Mouse (Mus musculus): ENCODE results near the gene Snai1.

Gene Snai1

DNA sequence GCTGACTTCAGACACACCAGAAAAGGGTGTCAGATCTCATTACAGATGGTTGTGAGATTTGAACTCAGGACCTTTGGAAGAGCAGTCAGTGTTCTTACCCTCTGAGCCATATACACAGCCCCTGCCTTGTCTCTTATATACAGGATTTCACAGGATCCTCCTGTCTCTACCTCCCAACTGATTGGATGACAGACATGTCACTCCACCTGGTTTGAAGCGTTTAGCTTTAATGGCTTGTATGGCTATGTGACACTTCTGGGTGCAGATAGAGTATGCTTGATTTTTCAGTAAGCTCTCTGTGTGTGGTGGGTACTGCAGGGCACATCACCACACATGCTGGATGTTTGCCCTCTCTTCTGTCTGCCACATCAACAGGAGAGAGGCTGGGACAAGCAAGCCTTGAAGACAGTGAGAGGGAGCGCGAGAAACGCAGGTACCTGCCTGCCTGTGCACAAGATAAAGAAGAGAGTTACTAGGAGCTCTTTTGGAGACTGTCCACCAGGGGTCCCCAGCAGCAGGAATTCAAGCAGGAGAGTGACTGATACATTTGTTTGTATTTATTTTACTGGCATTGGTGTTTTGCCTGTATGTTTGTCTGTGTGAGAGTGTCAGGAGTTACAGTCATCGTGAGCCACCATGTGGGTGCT is 18.3 kb upstream of the Snai1 start:
- in situ Hi-C loops (cut with MseI, MboI), result no loop called here

DNA sequence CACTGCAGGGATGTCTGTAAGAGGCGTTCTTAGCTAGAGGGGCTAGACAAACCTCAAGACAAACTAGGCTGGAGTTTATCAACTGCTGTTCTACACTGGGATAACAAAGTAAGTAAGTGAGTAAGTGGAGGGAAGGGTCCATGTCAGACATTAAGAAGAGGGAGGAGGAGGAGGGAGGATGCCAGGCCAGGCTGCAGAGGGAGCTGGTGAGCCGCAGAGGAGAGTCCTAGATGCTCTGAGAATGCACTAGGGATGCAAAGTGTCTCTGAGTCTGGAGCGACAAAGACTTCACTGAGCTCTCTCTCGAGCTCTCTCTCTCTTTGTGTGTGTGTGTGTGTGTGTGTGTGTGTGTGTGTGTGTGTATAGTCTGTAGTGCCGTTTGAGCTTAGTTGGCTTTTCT is 9.7 kb upstream of the Snai1 start:
- in situ Hi-C loops (cut with MseI, MboI), result no loop called here

DNA sequence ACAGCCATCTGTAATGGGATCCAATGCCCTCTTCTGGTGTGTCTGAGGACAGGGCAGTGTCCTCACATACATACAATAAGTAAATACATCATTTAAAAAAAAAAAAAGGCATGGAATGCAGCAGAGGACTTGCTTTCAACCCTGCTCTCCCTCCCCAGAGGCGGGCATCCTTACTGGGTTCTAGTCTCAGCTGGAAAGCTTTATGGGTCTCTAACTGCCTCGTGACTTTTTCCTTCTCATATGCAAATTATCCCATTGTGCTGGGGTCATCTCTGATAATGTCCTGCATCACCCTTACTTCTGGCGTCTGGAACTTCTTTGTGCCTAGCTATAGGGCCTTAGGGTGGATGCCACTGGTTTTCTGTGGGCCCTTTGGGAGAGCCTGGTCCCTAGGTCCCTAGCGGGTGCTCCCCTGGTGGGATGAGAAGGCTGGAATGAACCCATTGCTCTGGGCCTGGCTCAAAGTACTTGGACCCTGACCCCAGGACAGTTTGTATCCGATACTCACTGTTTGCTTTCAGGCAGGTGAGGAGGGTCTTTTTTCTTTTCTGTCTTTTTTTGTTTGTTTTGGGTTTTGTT is 8.0 kb upstream of the Snai1 start:
- in situ Hi-C loops (cut with MseI, MboI), result loop anchor here (5.0 kb wide), 2 partner anchors 72 to 77 kb away; no protein-coding TSS in a partner anchor

DNA sequence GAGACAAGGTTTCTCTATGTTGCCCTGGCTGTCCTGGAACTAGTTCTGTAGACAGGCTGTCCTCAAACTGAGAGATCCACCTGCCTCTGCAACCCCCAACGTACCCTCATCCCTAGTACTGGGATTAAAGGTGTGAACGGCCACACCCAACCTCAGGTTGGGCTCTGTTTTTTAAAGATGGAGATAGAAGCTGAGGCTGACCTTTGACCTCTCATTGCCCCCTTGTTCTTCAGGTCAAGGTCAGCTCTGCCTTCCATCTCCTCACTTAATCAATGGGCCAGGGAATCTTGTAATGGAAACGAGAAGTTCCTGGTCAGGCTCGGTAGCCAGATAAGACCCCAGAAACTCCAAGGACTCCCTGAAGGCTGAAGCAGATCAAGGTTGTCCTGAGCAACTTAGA is 7.5 kb upstream of the Snai1 start:
- in situ Hi-C loops (cut with MseI, MboI), result loop anchor here (5.0 kb wide), 2 partner anchors 72 to 77 kb away; no protein-coding TSS in a partner anchor

DNA sequence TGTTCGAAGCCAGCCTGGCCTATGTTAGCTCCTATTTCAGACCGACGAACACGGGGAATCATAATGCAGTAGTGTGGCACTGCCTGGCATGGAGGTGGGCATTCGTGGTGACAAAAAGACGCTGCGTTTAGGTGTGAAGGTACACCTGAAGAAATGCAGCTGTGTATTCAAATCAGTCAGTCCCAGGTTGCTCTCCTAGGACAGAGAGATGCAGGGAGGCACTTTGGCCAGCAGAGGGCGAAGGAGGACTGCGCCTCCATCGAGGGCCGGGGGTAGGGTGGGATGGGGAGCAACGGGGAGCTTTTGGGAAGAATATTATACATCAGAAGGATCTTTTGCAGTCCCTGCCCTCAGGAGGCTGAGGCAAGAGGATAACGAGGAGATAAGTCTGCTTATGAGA is 5.9 kb upstream of the Snai1 start:
- in situ Hi-C loops (cut with MseI, MboI), result loop anchor here (5.0 kb wide), 2 partner anchors 70 to 75 kb away; no protein-coding TSS in a partner anchor

DNA sequence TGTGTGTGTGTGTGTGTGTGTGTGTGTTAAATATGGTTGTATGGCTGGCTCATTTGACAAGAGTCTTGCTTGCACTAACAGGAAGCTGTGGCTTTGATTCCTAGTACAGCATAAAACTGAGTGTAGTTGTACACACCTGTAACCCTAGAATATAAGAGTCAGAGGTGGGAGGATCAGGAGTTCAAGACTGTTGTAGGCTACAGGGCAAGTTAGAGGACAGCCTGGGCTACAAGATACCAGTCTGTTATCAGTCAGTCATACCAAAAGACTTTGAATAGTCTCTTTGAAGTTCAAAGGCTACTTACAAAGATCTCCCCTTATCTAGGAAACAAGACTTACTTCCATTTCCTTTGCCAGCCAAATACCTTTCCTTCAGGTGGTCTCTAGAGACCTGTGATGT is 4.1 kb upstream of the Snai1 start:
- in situ Hi-C loops (cut with MseI, MboI), result loop anchor here (5.0 kb wide), 2 partner anchors 68 to 73 kb away; no protein-coding TSS in a partner anchor

DNA sequence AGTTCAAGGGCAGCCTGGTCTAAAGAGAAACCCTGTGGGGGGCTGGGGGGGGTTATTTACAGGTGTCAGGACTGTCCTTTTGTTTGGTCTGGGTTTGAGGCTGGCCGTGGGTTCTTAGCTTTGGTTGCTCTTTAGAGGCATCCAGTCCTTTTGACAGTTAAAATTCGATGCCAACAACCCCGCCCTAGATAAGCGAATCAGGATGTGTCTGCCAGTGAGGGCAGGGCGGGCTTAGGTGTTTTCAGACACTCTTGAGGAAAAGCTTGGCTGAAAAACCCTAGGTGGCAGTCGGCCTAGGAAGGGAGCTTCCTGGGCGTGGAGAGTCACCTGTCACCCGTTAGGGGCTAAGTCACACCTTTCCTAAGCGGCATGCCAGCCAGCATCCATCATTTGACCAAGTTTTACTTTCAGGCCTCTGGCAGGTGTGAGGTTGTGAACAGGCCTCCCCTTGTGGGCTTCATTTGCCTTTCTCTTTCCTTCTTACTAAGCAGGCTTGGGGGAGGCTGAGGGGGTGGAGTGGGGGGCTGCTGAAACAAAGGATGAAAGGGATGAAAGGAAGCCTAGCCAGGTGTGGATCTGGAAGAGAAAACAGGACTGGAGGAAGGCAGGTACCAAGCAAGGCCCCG is 1.6 kb upstream of the Snai1 start:
- in situ Hi-C loops (cut with MseI, MboI), result no loop called here

DNA sequence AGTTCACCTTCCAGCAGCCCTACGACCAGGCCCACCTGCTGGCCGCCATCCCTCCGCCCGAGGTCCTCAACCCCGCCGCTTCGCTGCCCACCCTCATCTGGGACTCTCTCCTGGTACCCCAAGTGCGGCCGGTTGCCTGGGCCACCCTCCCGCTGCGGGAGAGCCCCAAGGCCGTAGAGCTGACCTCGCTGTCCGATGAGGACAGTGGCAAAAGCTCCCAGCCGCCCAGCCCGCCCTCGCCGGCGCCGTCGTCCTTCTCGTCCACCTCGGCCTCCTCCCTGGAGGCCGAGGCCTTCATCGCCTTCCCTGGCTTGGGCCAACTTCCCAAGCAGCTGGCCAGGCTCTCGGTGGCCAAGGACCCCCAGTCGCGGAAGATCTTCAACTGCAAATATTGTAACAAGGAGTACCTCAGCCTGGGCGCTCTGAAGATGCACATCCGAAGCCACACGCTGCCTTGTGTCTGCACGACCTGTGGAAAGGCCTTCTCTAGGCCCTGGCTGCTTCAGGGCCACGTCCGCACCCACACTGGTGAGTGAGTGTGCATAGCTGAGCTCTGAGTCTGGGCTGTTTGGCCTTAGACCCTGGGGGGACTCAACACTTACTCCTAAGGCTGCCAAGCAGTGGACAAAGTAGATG is 794 bp downstream of the Snai1 start:
- in situ Hi-C loops (cut with MseI, MboI), result no loop called here

DNA sequence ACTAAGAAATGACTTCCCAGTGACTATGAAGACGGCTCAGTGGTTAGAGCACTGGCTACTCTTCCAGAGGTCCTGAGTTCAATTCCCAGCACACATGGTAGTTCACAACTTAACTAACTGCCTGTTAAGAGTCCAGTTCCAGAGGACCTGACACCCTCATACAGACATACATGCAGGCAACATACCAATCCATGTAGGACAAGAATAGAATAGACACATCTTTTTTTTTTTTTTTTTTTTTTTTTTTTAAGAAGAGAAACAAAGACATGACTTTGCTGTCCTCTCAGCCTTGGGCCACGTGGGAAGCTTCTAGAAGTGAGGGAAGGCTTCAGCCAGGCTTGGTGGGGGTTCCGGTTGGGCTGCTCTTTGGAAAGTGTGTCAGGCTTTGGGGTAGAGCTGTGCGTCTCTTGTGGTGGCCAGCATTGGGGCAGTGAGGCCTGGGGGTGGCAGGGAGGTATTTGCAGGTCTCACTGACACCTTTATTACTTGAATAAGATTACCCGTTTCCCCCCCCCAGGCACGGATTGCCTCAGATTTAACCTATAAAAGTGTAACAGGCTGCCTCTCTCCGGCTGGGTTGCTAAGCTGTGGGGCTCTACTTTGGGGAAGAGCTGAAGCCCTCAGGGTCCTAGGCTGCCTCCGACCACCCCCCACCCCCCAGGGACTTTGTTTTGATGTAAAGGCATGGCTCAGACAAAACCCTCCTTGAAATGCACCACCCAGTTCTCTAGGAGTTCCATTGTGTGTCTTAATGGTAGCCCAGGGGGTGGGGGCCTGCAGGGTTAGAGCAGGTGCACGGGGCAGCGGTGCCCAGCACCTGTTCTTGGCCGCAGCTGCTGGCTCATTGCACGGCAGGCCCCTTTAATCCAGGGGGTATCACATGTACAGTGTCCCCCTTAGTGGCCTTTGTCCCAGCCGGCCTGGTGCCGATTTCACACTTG is 1.8 kb downstream of the Snai1 start:
- in situ Hi-C loops (cut with MseI, MboI), result no loop called here

DNA sequence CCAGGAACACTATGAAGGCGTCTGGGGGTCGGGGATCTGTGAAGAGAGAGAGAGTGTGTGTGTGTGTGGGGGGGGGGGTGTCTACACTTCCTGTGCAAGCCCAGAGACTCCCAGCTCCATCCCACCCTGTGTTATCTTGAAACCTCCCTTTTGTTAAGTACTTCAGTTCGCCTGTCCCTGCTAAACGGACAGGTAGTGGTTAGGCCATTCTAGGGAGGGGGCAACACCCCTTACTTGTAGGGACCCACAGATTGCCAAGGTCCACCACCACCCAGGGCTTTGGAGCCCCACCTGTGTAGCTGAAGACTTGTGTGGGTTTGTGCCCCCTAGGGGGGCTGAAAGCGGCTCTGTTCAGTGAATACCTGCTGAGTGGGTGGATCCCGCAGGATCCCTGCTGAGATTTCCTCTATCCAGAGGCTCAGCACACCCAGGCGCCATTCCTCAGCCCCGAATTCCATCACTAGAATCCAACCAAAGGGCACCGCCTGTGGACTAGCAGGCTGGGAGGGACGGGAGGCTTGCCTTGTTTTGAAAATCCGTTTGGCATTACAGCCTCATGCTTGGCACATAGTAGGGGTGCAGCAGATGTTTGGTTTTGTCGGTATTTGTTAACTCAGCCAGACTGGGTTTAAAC is 2.6 kb downstream of the Snai1 start:
- in situ Hi-C loops (cut with MseI, MboI), result no loop called here

DNA sequence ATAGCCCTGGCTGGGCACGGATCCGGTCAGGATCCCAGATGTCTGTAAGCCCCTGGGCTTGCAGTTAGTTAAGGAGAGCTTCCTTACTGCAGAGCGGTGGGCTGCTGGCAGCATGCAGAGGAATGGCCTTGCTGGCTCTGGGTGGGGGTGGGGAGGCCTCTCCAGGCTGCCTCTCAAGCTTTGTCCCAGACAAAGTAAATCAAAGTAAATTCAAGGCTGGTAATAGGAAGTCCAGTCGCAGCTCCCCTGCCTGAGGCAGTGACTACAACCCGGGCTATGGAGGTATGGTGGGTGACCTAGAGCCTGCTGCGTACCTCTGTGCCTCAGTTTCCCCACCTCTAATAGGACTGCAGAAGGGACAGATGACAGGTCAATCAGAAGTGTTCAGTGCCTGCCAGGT is 3.3 kb downstream of the Snai1 start:
- in situ Hi-C loops (cut with MseI, MboI), result no loop called here

DNA sequence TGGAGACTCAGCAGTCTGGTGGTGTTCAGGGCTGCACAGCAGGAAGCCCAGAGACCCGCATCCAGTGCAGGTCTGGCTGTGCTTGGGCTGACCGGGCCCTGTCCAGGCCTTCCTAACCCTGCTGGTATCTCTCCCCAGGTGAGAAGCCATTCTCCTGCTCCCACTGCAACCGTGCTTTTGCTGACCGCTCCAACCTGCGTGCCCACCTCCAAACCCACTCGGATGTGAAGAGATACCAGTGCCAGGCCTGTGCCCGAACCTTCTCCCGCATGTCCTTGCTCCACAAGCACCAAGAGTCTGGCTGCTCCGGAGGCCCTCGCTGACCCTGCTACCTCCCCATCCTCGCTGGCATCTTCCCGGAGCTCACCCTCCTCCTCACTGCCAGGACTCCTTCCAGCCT is 3.8 kb downstream of the Snai1 start:
- in situ Hi-C loops (cut with MseI, MboI), result no loop called here

DNA sequence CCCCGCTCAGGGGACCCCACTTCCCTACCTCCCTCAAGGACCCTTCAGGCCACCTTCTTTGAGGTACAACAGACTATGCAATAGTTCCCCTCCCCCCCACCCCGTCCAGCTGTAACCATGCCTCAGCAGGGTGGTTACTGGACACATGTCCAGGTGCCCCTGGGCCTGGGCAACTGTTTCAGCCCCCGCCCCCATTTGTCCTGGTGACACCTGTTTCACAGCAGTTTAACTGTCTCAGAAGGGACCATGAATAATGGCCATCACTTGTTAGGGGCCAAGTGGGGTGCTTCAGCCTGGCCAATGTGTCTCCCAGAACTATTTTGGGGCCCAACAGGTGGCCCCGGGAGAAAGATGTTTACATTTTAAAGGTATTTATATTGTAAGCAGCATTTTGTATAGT is 4.4 kb downstream of the Snai1 start:
- in situ Hi-C loops (cut with MseI, MboI), result no loop called here

DNA sequence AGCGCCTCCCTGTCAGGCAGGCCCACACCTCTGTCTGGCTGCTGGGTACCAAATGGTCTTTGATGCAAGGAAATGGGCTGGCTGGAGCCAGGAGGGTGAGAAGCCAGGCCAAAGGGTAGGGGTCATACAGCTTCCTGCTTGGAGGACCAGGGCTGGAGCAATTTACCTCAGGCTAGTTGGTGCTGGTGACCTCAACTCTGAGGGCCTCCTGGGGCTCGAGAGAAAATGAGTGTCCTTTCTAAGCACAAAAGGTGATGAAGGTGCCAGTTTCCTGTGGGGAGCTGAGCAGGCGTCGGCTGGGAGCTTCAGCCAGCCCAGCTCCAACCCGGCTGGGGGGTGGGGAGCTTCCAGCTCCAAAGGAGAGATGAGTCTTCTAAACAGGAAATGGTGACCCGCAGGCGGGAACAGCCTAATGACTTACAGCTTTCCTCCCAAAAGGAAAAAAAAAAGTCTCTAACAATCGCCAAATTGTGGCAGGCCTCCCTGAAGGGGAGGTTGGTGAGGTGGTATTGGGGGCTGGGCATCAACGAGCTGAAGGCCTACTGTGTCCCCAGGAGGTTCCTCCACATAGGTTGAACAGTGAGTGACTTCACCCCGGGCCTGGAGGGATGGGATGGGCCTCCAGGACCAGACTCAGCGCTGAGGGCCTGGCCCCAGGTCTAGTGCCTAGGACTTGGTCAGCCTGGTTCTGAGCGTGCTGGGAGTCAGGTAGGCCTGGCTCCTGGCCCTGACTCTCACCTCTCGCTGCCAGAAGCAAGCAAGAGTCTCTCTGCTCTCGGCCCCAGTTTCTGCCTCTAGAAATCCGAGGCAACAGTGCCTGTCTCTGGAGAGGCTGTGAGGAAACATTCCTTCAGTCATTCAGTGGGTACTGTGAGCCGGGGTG is 5.4 kb downstream of the Snai1 start:
- in situ Hi-C loops (cut with MseI, MboI), result no loop called here

DNA sequence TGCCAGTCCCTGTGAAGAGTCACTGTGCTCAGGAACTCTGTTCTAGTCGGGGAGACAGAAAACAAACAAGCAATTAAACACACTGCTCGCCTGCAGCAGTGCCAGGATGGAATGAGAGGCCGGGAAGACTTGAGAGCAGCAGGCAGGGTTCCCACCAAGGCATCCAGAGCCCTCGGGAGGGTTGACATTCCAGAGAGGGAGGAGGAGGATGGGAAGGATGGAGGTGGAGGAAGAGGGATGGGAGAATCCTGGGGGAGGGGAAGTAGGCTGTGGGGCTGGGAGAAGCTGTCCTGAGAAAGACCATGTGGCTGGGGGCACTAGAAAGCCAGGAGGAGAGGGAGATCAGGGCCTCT is 6.0 kb downstream of the Snai1 start:
- in situ Hi-C loops (cut with MseI, MboI), result no loop called here

DNA sequence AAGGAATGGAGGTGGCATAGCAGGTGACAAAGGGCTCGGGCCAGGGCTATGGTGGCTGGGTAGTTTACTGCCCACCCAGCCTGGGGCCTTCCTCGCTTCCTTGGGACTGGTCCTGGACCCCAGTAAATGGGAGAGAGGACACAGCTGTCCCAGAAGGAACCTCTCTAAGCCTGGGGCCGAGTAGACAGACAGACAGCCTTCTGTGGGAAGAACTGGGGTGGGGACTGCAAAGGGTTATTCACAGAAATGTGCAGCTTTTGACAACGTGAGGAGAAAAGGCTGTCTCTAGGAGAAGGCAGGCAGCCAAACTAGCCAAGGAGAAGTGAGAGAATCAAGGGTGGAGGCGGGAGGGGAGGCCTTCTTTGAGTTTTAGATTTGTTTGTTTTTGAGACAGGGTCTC is 6.5 kb downstream of the Snai1 start:
- in situ Hi-C loops (cut with MseI, MboI), result no loop called here

DNA sequence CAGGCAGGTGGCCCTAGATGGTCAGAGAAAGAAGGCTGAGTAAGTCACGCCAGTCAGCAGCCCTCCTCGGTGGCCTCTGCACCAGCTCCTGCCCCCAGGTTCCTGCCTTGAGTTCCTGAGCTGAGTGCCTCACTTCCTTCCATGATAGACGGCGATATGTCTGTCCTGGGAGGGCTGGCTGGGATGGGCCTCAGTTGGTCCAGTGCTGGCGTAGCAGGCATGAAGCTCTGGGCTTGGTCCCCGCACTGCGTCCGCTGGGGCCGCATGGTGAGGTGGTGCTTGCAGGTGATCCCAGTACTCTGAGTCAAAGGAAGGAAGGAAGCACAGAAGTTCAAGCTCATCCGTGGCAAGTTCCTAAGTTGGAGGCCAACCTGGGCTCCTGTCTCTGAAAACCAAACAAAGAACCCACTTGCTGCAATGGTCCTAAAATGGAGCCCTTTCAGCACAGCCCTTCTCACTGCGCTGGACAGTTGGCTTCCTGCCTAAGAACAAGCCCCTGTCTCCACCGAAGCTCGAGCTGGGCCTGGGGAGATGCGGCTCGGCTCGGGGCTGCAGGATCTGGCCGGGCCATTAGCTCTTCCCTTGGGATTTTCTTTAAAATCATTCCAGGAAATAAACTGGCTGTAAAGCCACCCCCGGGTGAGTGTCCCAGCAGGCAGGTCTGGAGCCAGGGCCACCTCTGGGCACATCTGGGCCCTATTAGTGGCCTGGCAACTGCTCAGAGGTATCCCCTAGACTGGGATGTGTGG is 8.6 kb downstream of the Snai1 start:
- in situ Hi-C loops (cut with MseI, MboI), result no loop called here

DNA sequence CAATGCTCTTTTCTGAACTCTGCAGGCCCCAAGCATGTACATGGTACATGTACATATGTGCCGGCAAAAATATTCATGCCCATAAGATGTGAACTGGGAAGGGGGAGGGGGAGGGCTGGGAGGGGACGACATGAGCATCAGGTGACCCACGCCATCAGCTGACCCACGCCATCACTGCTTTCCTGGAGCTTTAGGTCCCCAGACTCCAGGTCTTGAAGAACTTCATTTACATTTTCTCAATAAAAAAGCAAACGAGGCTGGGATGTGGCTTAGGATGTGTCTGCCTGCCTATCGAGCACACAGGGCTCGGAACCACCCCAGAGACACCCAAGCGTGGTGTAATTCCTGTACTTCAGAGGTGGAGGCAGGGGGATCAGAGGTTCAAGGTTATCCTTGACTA is 9.4 kb downstream of the Snai1 start:
- in situ Hi-C loops (cut with MseI, MboI), result no loop called here

DNA sequence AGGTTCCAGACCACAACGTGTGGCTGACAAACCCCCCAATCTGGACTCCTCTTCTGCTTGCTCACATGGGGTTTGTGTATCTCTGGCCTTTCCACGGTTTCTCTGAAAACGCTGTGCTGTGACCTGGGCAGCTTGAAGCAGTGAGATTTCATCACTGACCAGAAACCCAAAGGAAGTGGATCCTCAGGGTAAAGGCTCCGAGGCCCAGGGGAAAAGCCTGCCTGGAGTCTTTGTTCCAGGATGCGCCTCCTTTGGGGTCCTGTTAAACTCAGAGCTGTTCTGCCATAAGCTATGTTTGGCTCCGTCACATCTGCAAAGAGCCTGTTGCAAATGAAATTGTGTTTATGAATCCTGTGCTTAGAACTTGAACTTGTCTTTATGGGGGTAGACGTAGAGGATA is 11.0 kb downstream of the Snai1 start:
- in situ Hi-C loops (cut with MseI, MboI), result no loop called here

Measured in mouse trophoblast stem cell (cell line).